Comparison of ENCODE assay signal across 8 mouse cellular contexts in the genomic region with DNA sequence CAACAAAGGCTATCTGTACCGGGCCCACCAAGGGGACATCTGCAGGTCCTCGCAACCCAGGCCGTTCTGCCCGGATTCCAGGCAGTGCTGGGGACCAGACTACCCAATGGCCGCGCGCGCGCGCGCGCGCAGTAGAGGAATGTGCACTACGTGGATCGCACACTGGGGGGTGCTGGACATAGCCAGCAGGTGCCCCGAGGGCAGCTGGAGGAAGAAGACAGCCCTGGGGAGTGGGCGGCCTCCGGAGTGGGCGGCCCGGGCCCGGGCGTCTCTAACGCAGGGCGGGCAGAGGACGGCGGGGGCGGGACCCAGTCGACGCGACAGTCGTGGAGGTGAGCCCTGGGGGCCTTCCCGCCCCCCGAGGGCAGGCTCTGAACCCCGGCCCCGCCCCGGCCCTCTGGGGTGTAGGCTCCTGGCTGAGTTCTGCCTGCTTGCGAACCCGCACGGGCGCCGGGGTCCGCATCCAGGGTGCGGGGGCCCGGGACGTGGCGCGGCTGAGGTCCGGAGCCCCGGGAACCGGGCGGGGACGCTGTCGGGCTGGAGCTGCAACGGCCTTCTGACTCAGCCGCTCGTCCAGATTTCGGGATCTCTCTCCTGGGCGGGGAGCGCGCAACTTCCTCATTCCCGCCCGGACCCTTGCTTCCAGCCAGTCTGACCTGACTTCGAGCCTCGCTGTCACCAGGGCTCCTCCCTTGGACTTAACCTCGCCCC. TPM values are rescaled to one million over a fixed set of nuclear protein-coding genes. Genes with fewer than 3 reads are reported as not detected.
DNase-seq lines count a peak whose midpoint lies in the region; ATAC-seq and TF ChIP-seq lines count a peak whose summit lies in the region.

Gene Pld2, plus strand, starts transcription at position 188 of the 711 bp plus-strand sequence.

- no peaks in the 10 kb centered on the region for H3K9me3 ChIP-seq in heart, embryonic 12.5 days (replicated peaks)
- H3K9me3 ChIP-seq in kidney, postnatal 0 days (replicated peaks; ENCODE audit: low read length), result no peaks in the 10 kb centered on the region
- no peaks in the 10 kb centered on the region for H3K9me3 ChIP-seq in liver, embryonic 12.5 days (replicated peaks)

- H3K4me1 ChIP-seq in heart, embryonic 12.5 days (replicated peaks), result peaks cover 24% of the 10 kb centered on the region
- 0 out of 2 replicates have a peak, but pooled peaks cover 4% of the 10 kb centered on the region for H3K4me1 ChIP-seq in kidney, postnatal 0 days (replicated peaks; ENCODE audit: insufficient read depth, low read length)
- peaks cover 10% of the 10 kb centered on the region for H3K4me1 ChIP-seq in liver, embryonic 12.5 days

- peak within 1 kb of the TSS; percentile 83 for H3K9ac ChIP-seq in heart, embryonic 12.5 days
- H3K9ac ChIP-seq in kidney, postnatal 0 days (ENCODE audit: low read depth, low read length), result peak within 1 kb of the TSS; percentile 78
- H3K9ac ChIP-seq in liver, embryonic 12.5 days, result peak within 1 kb of the TSS; percentile 58

- peaks cover 15% of the 10 kb centered on the region for H3K36me3 ChIP-seq in heart, embryonic 12.5 days
- H3K36me3 ChIP-seq in kidney, postnatal 0 days (ENCODE audit: insufficient read depth, low read length), result 0 out of 2 replicates have a peak, but pooled peaks cover 4% of the 10 kb centered on the region
- no peaks in the 10 kb centered on the region for H3K36me3 ChIP-seq in liver, embryonic 12.5 days
- no peaks in the 10 kb centered on the region for H3K36me3 ChIP-seq in splenic B cell, adult 2 months (ENCODE audit: control insufficient read depth, insufficient read depth, low read length, poor library complexity, severe bottlenecking)

- peak; percentile 75 for TF ChIP-seq CTCF in kidney, postnatal 0 days (IDR thresholded peaks at IDR 0.05; ENCODE audit: low read depth)

- under 1% methylated on average over 58 of the region's 65 CpGs for WGBS in heart, embryonic 12.5 days
- under 1% methylated on average over 65 of the region's 65 CpGs for WGBS in kidney, postnatal 0 days
- WGBS in liver, embryonic 12.5 days (ENCODE audit: insufficient replicate concordance), result under 1% methylated on average over 65 of the region's 65 CpGs

- H3K27me3 ChIP-seq in heart, embryonic 12.5 days (replicated peaks), result peaks cover 3% of the 10 kb centered on the region; the same call in 1 of the 2 replicates
- no peaks in the 10 kb centered on the region for H3K27me3 ChIP-seq in kidney, postnatal 0 days (ENCODE audit: insufficient read depth, low read length)
- H3K27me3 ChIP-seq in liver, embryonic 12.5 days (replicated peaks), result peaks cover 54% of the 10 kb centered on the region
- H3K27me3 ChIP-seq in splenic B cell, adult 2 months (ENCODE audit: control insufficient read depth, insufficient read depth, low read length, poor library complexity, severe bottlenecking), result no peaks in the 10 kb centered on the region

- H3K4me3 ChIP-seq in heart, embryonic 12.5 days, result peak within 1 kb of the TSS; percentile 68
- H3K4me3 ChIP-seq in kidney, postnatal 0 days (replicated peaks; ENCODE audit: low read depth, low read length), result peak within 1 kb of the TSS; percentile 67
- peak within 1 kb of the TSS; percentile 62 for H3K4me3 ChIP-seq in liver, embryonic 12.5 days

- ATAC-seq in erythroid progenitor cell, adult 5-6 weeks (replicated peaks; ENCODE audit: low FRiP score, poor library complexity, severe bottlenecking), result peak; percentile 48; the same call in 1 of the 2 replicates
- ATAC-seq in heart, embryonic 12.5 days (ENCODE audit: insufficient number of reproducible peaks, low FRiP score), result peak; percentile 95
- peak; percentile 93 for ATAC-seq in kidney, postnatal 0 days (replicated peaks; ENCODE audit: low FRiP score, low read depth)
- ATAC-seq in liver, embryonic 12.5 days, result peak; percentile 89

- H3K27ac ChIP-seq in heart, embryonic 12.5 days (ENCODE audit: poor library complexity, severe bottlenecking), result peak within 1 kb of the TSS; percentile 66
- 0 out of 2 replicates have a peak within 1 kb of the TSS, but pooled peaks have one; percentile 71 for H3K27ac ChIP-seq in kidney, postnatal 0 days
- no peak within 1 kb of the TSS for H3K27ac ChIP-seq in liver, embryonic 12.5 days

- peak within 1 kb of the TSS; percentile 69 for H3K4me2 ChIP-seq in heart, embryonic 12.5 days
- peak within 1 kb of the TSS; percentile 82 for H3K4me2 ChIP-seq in kidney, postnatal 0 days (ENCODE audit: low read length)
- H3K4me2 ChIP-seq in liver, embryonic 12.5 days, result peak within 1 kb of the TSS; percentile 81

- peak; percentile 91 for DNase-seq in A20 (ENCODE audit: low read depth, low spot score)
- DNase-seq in adrenal gland, postnatal 10 days, result peak; percentile 94
- peak; percentile 92 for DNase-seq in kidney, postnatal 0 days (ENCODE audit: low spot score)
- DNase-seq in naive thymus-derived CD4-positive, alpha-beta T cell, adult 2 months (ENCODE audit: low read depth), result peak; percentile 89
- DNase-seq in splenic B cell, adult 2 months (ENCODE audit: low read depth, low spot score), result peak; percentile 83

RNA-seq across cellular contexts. Expression of gene Pld2, which starts in this region (rescaled TPM):
- total RNA-seq in adrenal gland, postnatal 10 days (2021), result 10 to 100 TPM in 1 of 2 experiments, 1 to 10 TPM in 1; 9.7 to 13.6 TPM
- not detected in 2 replicates for total RNA-seq in erythroid progenitor cell, adult 5-6 weeks (2015; ENCODE audit: low replicate concordance)
- 0.23 and 0.64 TPM in 2 replicates for total RNA-seq in erythroid progenitor cell, adult 5-6 weeks (2017; ENCODE audit: low replicate concordance)
- 12.6 TPM in 2 replicates for polyA plus RNA-seq in heart, embryonic 12.5 days (2016; fragmentation: Nextera tagmentation; extraction: Ambion mirVana)
- polyA plus RNA-seq in kidney, postnatal 0 days (2015; fragmentation: Nextera tagmentation; extraction: Ambion mirVana), result 6.7 and 7.2 TPM in 2 replicates
- 2.0 and 2.6 TPM in 2 replicates for polyA plus RNA-seq in liver, embryonic 12.5 days (2016; fragmentation: Nextera tagmentation; extraction: Ambion mirVana)

Comparison
In these comparisons a context has a peak if more than half of its experiments do, and no peak if none do; other contexts are left out.
1. Peak in ATAC-seq in erythroid progenitor cell, adult 5-6 weeks; RNA of the gene not detected or under 1 TPM.